Mouse (Mus musculus) hindbrain, postnatal 0 days (tissue): ENCODE data around the gene Pou3f3. TPM values are rescaled to one million over a fixed set of nuclear protein-coding genes. Genes with fewer than 3 reads are reported as not detected.

Experiments
- ATAC-seq: fragments of 200-750 bp; cut with Nextera tagmentation; 2 replicates; pipeline ENCODE4 v1.8.0; 2017; ENCODE audit warnings: mild to moderate bottlenecking, moderate TSS enrichment, moderate library complexity
- DNase-seq: peaks from one replicate; pipeline ENCODE4 v3.0.0-alpha.2; 2015; ENCODE audit warnings: low spot score
- H3K27ac ChIP-seq: fragments of 300-500 bp; sonication (generic); 2 replicates; pipeline ENCODE4 v1.5.1; 2014; ENCODE audit warnings: mild to moderate bottlenecking
- H3K27me3 ChIP-seq: fragments of 300-500 bp; sonication (generic); 2 replicates; pipeline ENCODE4 v1.6.1; 2014; ENCODE audit warnings: low read length, mixed read lengths; ENCODE audit not compliant: insufficient read depth
- H3K36me3 ChIP-seq: fragments of 300-500 bp; sonication (generic); 2 replicates; pipeline ENCODE4 v1.6.1; 2014; ENCODE audit warnings: low read length, mixed read lengths; ENCODE audit not compliant: insufficient read depth
- H3K4me1 ChIP-seq: fragments of 300-500 bp; sonication (generic); 2 replicates; pipeline ENCODE4 v1.6.1; 2014; ENCODE audit warnings: antibody characterized with exemption, low read length, mixed read lengths; ENCODE audit not compliant: insufficient read depth
- H3K4me2 ChIP-seq: fragments of 300-500 bp; sonication (generic); 2 replicates; pipeline ENCODE4 v1.6.1; 2014; ENCODE audit warnings: low read depth, mild to moderate bottlenecking, low read length, moderate library complexity, mixed read lengths
- H3K4me3 ChIP-seq: fragments of 300-500 bp; sonication (generic); 2 replicates; pipeline ENCODE4 v1.5.1; 2014; ENCODE audit warnings: low read length
- H3K9ac ChIP-seq: fragments of 300-500 bp; sonication (generic); replicated peaks from 2 replicates; pipeline ENCODE4 v1.6.1; 2014; ENCODE audit warnings: mild to moderate bottlenecking, low read length, moderate library complexity, mixed read lengths
- H3K9me3 ChIP-seq: fragments of 300-500 bp; sonication (generic); 2 replicates; pipeline ENCODE4 v1.6.1; 2016; ENCODE audit warnings: low read length, mixed read lengths
- CTCF ChIP-seq: IDR thresholded peaks from 2 replicates; pipeline ENCODE4 v1.5.1; 2016; ENCODE audit warnings: antibody characterized with exemption, control low read depth, low read depth
- WGBS: fragments of 180-500 bp; shearing (Covaris S2); extraction: QIAGEN DNeasy Blood & Tissue Kit; methylation state at CpG from one replicate; pipeline ENCODE4 v1.1.7; 2014; 5-methylcytosine and 5-hydroxymethylcytosine counted together
- polyA plus RNA-seq: library from polyadenylated mRNA; unstranded; fragments of >200 nt; fragmentation: Nextera tagmentation; extraction: Ambion mirVana; gene quantifications from 2 replicates; pipeline ENCODE4 v1.2.1, GENCODE M21; 2015
- total RNA-seq: library from RNA; depleted of rRNA; stranded (reverse); fragments of >200 nt; gene quantifications from 2 replicates; pipeline ENCODE4 v1.2.3, GENCODE M21; 2014

The Pou3f3 gene
- total and polyA plus RNA-seq, 2 experiments from 2014 or later = 10.3 to 30.7 TPM

GRCm38 (mm10) chr1:42709024-42709423 lies 13.5 kb downstream of the Pou3f3 start:
- no peak for TF ChIP-seq CTCF
- peak overlapping the region; percentile 67; the same call in 1 of the 2 replicates for H3K4me2 ChIP-seq
- no peak overlapping the region for H3K9ac ChIP-seq
- no peak for DNase-seq
- H3K27ac ChIP-seq = no peak overlapping the region
- no peaks in the 10 kb centered on the region for H3K9me3 ChIP-seq
- no peak for ATAC-seq
- H3K4me1 ChIP-seq = no peaks in the 10 kb centered on the region; the same call in 1 of the 2 replicates
- WGBS = 36% methylated on average over 1 of the region's 1 CpGs
- H3K36me3 ChIP-seq = no peaks in the 10 kb centered on the region
- H3K27me3 ChIP-seq = peaks cover 6% of the 10 kb centered on the region; the same call in 1 of the 2 replicates
- no peak overlapping the region for H3K4me3 ChIP-seq

GRCm38 (mm10) chr1:42709431-42710160 lies 14.0 kb downstream of the Pou3f3 start:
- TF ChIP-seq CTCF = no peak
- Histone ChIP-seq H3K9ac (no peak overlapping the region), H3K4me3 (no peak overlapping the region; the same call in 1 of the 2 replicates)

GRCm38 (mm10) chr1:42710234-42710633 lies 14.7 kb downstream of the Pou3f3 start:
- Histone ChIP-seq H3K4me3 (0 out of 2 replicates have a peak overlapping the region, but pooled peaks have one; percentile 4), H3K9me3 (no peaks in the 10 kb centered on the region), H3K4me2 (peak overlapping the region; percentile 67), H3K27ac (0 out of 2 replicates have a peak overlapping the region, but pooled peaks have one; percentile 15), H3K4me1 (no peaks in the 10 kb centered on the region; the same call in 1 of the 2 replicates), H3K36me3 (no peaks in the 10 kb centered on the region), H3K9ac (no peak overlapping the region), H3K27me3 (peaks cover 6% of the 10 kb centered on the region; the same call in 1 of the 2 replicates)
- ATAC-seq (no peak), DNase-seq (no peak)
- TF ChIP-seq CTCF = no peak
- 40% methylated on average over 4 of the region's 4 CpGs for WGBS

More at GRCm38 (mm10) chr1:42709431-42710160, 14.0 kb downstream of the Pou3f3 start:
- ATAC-seq = no peak
- Histone ChIP-seq H3K4me1 (no peaks in the 10 kb centered on the region; the same call in 1 of the 2 replicates), H3K27ac (no peak overlapping the region), H3K9me3 (no peaks in the 10 kb centered on the region), H3K4me2 (peak overlapping the region; percentile 67), H3K36me3 (no peaks in the 10 kb centered on the region), H3K27me3 (peaks cover 6% of the 10 kb centered on the region; the same call in 1 of the 2 replicates)
- DNase-seq = no peak
- WGBS = 33% methylated on average over 7 of the region's 7 CpGs

GRCm38 (mm10) chr1:42710995-42711394 lies 15.4 kb downstream of the Pou3f3 start:
- Histone ChIP-seq H3K9me3 (no peaks in the 10 kb centered on the region), H3K9ac (0 out of 2 replicates have a peak overlapping the region, but pooled peaks have one; percentile 54), H3K4me1 (no peaks in the 10 kb centered on the region; the same call in 1 of the 2 replicates), H3K4me2 (peak overlapping the region; percentile 67), H3K27ac (peak overlapping the region; percentile 15; the same call in 1 of the 2 replicates), H3K27me3 (peaks cover 6% of the 10 kb centered on the region; the same call in 1 of the 2 replicates), H3K4me3 (0 out of 2 replicates have a peak overlapping the region, but pooled peaks have one; percentile 45), H3K36me3 (no peaks in the 10 kb centered on the region)
- ATAC-seq (peak; percentile 25; the same call in 1 of the 2 replicates), DNase-seq (peak; percentile 65)
- TF ChIP-seq CTCF = no peak
- WGBS = 20% methylated on average over 2 of the region's 2 CpGs

DNA sequence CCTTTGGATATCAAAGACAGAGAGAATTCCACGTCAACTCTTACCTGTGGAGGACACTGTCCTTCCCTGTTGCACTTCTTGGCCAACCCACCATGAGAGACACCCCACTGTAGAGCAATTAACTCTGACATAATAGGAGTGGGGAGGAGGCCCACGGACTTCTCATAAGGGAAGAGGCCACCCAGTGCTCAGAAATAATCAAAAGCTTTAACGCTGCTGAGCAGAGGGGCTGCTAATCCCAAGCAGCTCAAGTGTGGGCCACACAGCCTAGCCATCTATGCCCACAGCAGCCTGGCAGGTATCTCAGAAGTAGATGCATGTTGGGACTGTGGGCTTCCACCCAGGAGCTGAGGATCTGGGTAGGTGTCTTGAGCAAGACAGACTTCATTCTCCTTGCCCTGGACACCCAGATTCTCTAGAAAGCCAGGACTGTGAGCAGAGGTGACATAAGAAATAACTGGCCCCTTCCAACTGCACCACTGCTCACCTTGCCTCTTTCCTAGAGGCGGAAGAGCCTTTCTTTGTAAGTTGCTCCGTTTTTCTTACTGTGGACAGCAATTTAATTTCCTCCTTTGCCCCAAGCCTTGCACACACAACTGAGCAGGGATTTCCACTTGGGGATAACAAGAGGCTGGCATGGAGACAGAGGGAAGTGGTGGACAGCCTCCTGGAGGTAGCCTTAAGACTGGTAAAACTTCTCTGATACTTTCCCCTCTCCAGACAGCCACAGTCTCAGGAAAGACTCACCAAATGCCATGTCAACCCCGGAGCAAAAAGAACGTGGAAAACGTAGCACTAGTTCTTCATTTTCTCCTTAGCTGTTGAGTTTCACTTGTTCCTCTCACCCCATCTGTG lies 16.1 kb downstream of the Pou3f3 start:
- Histone ChIP-seq H3K36me3 (no peaks in the 10 kb centered on the region), H3K4me1 (no peaks in the 10 kb centered on the region; the same call in 1 of the 2 replicates), H3K9ac (peak overlapping the region; percentile 54), H3K9me3 (no peaks in the 10 kb centered on the region), H3K4me3 (peak overlapping the region; percentile 45), H3K27me3 (peaks cover 6% of the 10 kb centered on the region; the same call in 1 of the 2 replicates), H3K27ac (peak overlapping the region; percentile 69), H3K4me2 (peak overlapping the region; percentile 67)
- ATAC-seq (no peak), DNase-seq (no peak)
- TF ChIP-seq CTCF = no peak
- WGBS = 25% methylated on average over 8 of the region's 8 CpGs

GRCm38 (mm10) chr1:42712311-42712690 lies 16.7 kb downstream of the Pou3f3 start:
- no peak for ATAC-seq
- Histone ChIP-seq H3K9me3 (no peaks in the 10 kb centered on the region), H3K4me2 (peak overlapping the region; percentile 67), H3K27ac (peak overlapping the region; percentile 69), H3K4me3 (peak overlapping the region; percentile 45), H3K27me3 (peaks cover 6% of the 10 kb centered on the region; the same call in 1 of the 2 replicates), H3K36me3 (no peaks in the 10 kb centered on the region), H3K4me1 (no peaks in the 10 kb centered on the region; the same call in 1 of the 2 replicates), H3K9ac (peak overlapping the region; percentile 54)
- TF ChIP-seq CTCF = no peak
- no peak for DNase-seq
- WGBS = 21% methylated on average over 4 of the region's 4 CpGs
